Mouse (Mus musculus): ENCODE results near the gene Cep170b.

- TF ChIP-seq CTCF (IDR thresholded peaks at IDR 0.05; ENCODE audit: low read depth), result no peak
- no peak for TF ChIP-seq EP300 (IDR thresholded peaks at IDR 0.05; ENCODE audit: low read depth)
Observed at GRCm38 (mm10) chr12:112738281-112739022, 18.2 kb downstream of the Cep170b start.

Data from heart, postnatal 0 days (tissue).